Mouse (Mus musculus) heart, postnatal 4 days (tissue): ENCODE measurements around the gene Hspb1. TPM values are rescaled to one million over a fixed set of nuclear protein-coding genes. Genes with fewer than 3 reads are reported as not detected.
A peak's percentile ranks its signal among the peaks of the same experiment; 100 is the strongest.

Experiments used
- DNase-seq: peaks from one replicate; pipeline ENCODE4 v3.0.0; 2021
- total RNA-seq, 2 experiments: library from RNA; stranded (reverse); gene quantifications; 2 replicates each; pipeline ENCODE4 v1.2.3; 2021

The Hspb1 gene
- total RNA-seq, 2 experiments from 2014 or later: 397 to 401 TPM

GRCm38 (mm10) chr5:135888405-135889215, 891 bp downstream of the Hspb1 start:
- peak; percentile 47 for DNase-seq

GRCm38 (mm10) chr5:135890323-135890722, 2.6 kb downstream of the Hspb1 start:
- no peak for DNase-seq

GRCm38 (mm10) chr5:135890920-135891319, 3.2 kb downstream of the Hspb1 start:
- DNase-seq: no peak

- no peak for DNase-seq
Observed at GRCm38 (mm10) chr5:135892589-135893351, 5.1 kb downstream of the Hspb1 start.

- no peak for DNase-seq
Observed at GRCm38 (mm10) chr5:135894958-135895357, 7.2 kb downstream of the Hspb1 start.

- peak; percentile 70 for DNase-seq
Observed at GRCm38 (mm10) chr5:135898028-135898427, 10.3 kb downstream of the Hspb1 start.

- DNase-seq: no peak
Observed at GRCm38 (mm10) chr5:135898995-135899394, 11.3 kb downstream of the Hspb1 start.

GRCm38 (mm10) chr5:135899833-135900232, 12.1 kb downstream of the Hspb1 start:
- no peak for DNase-seq

- no peak for DNase-seq
Observed at GRCm38 (mm10) chr5:135900701-135901100, 13.0 kb downstream of the Hspb1 start.

GRCm38 (mm10) chr5:135901354-135902095, 13.8 kb downstream of the Hspb1 start:
- no peak for DNase-seq

GRCm38 (mm10) chr5:135903058-135903457, 15.3 kb downstream of the Hspb1 start:
- DNase-seq: no peak

- DNase-seq: peak; percentile 96
Observed at GRCm38 (mm10) chr5:135903551-135904151, 15.9 kb downstream of the Hspb1 start.

- no peak for DNase-seq
Observed at GRCm38 (mm10) chr5:135904259-135904658, 16.5 kb downstream of the Hspb1 start.

GRCm38 (mm10) chr5:135905320-135906225, 17.9 kb downstream of the Hspb1 start:
- DNase-seq: no peak

GRCm38 (mm10) chr5:135906846-135907245, 19.1 kb downstream of the Hspb1 start:
- DNase-seq: no peak

GRCm38 (mm10) chr5:135907256-135907655, 19.5 kb downstream of the Hspb1 start:
- peak; percentile 72 for DNase-seq

GRCm38 (mm10) chr5:135908185-135908584, 20.5 kb downstream of the Hspb1 start:
- no peak for DNase-seq

GRCm38 (mm10) chr5:135908989-135909388, 21.3 kb downstream of the Hspb1 start:
- DNase-seq: no peak

GRCm38 (mm10) chr5:135909646-135910045, 21.9 kb downstream of the Hspb1 start:
- DNase-seq: no peak

GRCm38 (mm10) chr5:135910813-135911212, 23.1 kb downstream of the Hspb1 start:
- no peak for DNase-seq

GRCm38 (mm10) chr5:135911633-135912220, 24.0 kb downstream of the Hspb1 start:
- no peak for DNase-seq
